Mouse (Mus musculus) layer of hippocampus, adult 9-11 months (tissue): ENCODE data around the gene Tbc1d14.

ENCODE experiments used
- DNase-seq: peaks from one replicate; pipeline ENCODE4 v3.0.0; 2022

Gene Tbc1d14

GRCm38 (mm10) chr5:36553056-36553606, 39.9 kb downstream of the Tbc1d14 start:
- no peak for DNase-seq

- no peak for DNase-seq
These were observed 40.7 kb downstream of the Tbc1d14 start for GRCm38 (mm10) chr5:36552391-36552790.

GRCm38 (mm10) chr5:36549243-36549642, 43.8 kb downstream of the Tbc1d14 start:
- DNase-seq: no peak

GRCm38 (mm10) chr5:36544765-36545164, 48.3 kb downstream of the Tbc1d14 start:
- no peak for DNase-seq

GRCm38 (mm10) chr5:36540928-36541327, 52.1 kb downstream of the Tbc1d14 start:
- DNase-seq: no peak

- DNase-seq: no peak
These were observed 54.4 kb downstream of the Tbc1d14 start for GRCm38 (mm10) chr5:36538576-36539187.

- no peak for DNase-seq
These were observed 56.7 kb downstream of the Tbc1d14 start for GRCm38 (mm10) chr5:36536424-36536823.

- DNase-seq: no peak
These were observed 57.5 kb downstream of the Tbc1d14 start for GRCm38 (mm10) chr5:36535438-36536176.

GRCm38 (mm10) chr5:36534455-36535030, 58.5 kb downstream of the Tbc1d14 start:
- DNase-seq: no peak

GRCm38 (mm10) chr5:36530129-36530751, 62.8 kb downstream of the Tbc1d14 start:
- peak; percentile 95 for DNase-seq

- no peak for DNase-seq
These were observed 63.4 kb downstream of the Tbc1d14 start for GRCm38 (mm10) chr5:36529698-36530097.

- no peak for DNase-seq
These were observed 66.2 kb downstream of the Tbc1d14 start for GRCm38 (mm10) chr5:36526921-36527320.

- no peak for DNase-seq
These were observed 66.8 kb downstream of the Tbc1d14 start for GRCm38 (mm10) chr5:36526274-36526673.

GRCm38 (mm10) chr5:36525216-36525615, 67.9 kb downstream of the Tbc1d14 start:
- DNase-seq: no peak

- no peak for DNase-seq
These were observed 69.8 kb downstream of the Tbc1d14 start for GRCm38 (mm10) chr5:36523219-36523703.

GRCm38 (mm10) chr5:36522782-36523181, 70.3 kb downstream of the Tbc1d14 start:
- no peak for DNase-seq

- DNase-seq: no peak
These were observed 73.3 kb downstream of the Tbc1d14 start for GRCm38 (mm10) chr5:36519751-36520150.

- DNase-seq: no peak
These were observed 75.5 kb downstream of the Tbc1d14 start for GRCm38 (mm10) chr5:36517596-36517995.

GRCm38 (mm10) chr5:36515558-36515957, 77.5 kb downstream of the Tbc1d14 start:
- DNase-seq: peak; percentile 59

GRCm38 (mm10) chr5:36515126-36515525, 78.0 kb downstream of the Tbc1d14 start:
- no peak for DNase-seq

GRCm38 (mm10) chr5:36510956-36511355, 82.1 kb downstream of the Tbc1d14 start:
- DNase-seq: no peak

GRCm38 (mm10) chr5:36508351-36508750, 84.7 kb downstream of the Tbc1d14 start:
- no peak for DNase-seq

GRCm38 (mm10) chr5:36505643-36506042, 87.4 kb downstream of the Tbc1d14 start:
- no peak for DNase-seq
